Mouse (Mus musculus) spleen, postnatal 10 days (tissue): Measurements from ENCODE around the gene Kcnt2.

Source experiments
- DNase-seq, 2 experiments: peaks; one replicate each; pipeline ENCODE4 v3.0.0; 2021 to 2022; ENCODE audit warnings: low spot score in 2 of 2

Kcnt2 gene

DNA sequence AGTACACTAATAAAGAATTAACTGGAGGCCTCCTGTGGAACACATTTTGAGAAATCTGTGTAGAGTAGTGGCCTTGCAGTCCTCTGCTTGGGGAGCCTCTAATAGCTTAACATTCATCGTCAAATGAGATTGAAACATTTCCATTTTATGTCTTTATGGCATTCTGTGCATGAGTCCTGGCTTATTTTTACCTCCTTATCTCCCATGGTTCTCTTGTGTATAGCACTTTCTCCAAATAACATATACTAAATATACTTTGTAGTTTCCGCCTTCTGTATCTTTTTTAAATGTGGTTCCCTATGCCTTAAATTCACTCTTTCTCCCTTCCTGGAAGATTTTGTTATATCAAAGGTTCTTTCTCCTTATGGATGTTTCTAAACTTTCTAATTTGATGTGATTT, 246.3 kb downstream of the Kcnt2 start:
- DNase-seq = no peak

DNA sequence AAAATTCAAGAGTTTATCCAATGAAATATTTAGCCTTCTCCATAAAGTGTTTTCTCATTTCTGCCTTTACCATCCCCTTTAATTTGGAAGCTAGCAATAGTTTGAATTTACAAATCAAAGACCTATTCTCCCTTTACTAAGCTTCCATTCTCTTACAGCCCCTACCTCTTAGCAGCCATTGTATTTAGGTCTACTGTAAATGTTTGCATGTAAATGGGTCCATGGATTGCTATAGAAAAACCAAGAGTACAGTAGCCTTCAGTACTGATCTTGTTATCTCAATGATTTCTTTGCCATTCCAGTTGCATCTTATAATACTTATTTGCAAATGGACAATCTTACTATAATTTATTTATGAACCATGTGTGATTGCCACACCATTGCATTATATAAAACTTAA, 267.5 kb downstream of the Kcnt2 start:
- no peak for DNase-seq

DNA sequence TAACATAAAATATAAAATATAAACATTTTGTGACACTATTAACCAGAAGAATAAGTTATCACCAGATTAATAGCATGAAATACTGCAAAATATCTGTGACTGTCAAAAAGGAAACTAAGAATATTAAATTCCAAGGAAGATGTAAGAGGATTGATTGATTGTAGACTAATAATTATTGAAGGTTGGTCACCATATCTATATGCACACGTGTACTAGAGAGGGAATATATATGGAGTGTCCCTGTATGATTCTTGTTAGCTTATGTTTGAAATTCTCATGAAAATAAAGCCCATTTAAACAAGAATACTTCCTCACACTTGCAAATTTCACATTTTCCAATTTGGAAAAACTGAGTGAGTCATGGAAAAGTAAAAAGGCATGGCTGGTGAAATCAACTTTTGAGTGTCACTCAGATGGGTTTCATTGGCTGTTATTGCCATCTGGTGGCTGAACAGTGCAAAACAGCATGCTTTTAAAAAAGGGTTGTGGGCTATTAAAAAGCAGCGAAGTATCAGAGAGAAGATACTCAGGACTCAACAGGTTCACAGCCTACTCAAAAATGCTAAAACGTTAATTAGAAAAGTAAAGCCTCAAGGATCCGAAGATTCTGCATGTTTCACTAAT, 285.4 kb downstream of the Kcnt2 start:
- DNase-seq = no peak

DNA sequence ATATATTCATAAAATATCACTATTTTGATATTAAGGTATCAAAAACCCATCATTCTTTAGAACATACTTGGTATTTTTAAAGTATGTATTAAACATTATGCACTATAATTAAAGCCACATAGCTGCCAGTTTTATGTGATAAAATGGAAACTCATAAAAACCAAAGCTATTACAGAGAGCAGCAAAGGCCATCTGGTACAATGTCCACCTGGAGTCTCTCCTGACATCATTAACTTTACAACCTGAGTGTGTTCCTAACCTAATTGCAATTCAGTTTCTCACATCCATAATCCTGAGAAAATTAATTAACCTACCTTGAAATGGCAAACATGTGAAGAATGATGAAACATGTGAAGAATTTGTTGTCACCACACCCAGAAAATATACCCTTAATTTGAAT, 288.9 kb downstream of the Kcnt2 start:
- no peak for DNase-seq

DNA sequence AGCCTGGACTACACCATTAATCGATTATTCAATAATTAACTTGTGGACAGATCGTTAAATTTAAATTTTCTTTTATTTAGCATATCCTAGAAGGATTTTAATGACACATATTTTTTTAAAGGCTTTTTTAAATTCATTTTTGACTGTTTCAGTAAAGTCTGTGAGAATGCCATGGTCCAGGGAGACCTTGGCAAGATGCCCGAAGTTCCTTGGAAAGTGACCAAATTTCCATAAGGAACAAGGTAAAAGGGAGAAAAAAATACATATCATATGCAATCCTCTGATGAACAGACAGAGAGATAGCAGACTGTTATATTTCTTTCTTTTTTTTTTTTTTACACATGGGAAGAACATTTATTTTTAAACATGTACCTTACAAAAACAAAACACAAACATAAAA, 296.1 kb downstream of the Kcnt2 start:
- DNase-seq = no peak

DNA sequence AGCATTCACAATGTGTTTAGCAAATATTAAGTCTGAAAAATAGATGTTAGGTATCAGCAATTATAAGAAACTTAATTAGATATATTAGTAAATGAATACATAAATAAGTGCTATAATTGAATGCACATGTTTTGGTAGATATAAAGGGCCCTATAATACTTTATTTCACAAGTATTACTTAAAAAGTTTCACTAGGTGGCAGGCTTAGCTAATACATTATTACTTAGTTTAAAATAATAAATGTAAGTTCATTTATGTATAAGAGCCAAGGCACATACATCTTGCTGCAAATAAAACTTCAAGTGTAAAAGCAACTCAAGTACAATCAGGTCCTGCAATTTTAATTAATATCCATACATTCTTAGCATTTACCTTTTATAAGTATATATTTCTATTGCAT, 302.8 kb downstream of the Kcnt2 start:
- no peak for DNase-seq

DNA sequence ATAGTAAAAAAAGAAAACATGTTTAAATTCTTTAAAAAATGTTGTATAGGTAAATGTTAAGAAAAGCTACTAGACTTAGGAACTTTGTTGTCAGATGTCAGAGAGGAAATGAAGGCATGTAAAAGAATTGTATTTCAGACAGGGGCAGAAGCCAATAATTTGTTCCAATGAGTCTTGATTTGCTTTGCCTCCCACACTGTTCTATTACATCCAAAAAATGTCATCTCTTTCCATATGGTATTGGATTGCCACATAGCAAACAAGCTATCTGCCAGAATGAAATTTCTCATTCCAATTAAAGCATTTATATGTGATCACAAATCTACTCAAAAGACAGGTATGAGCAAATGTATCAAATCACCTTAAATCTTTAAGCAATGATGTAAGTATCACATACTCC, 314.8 kb downstream of the Kcnt2 start:
- DNase-seq = no peak

DNA sequence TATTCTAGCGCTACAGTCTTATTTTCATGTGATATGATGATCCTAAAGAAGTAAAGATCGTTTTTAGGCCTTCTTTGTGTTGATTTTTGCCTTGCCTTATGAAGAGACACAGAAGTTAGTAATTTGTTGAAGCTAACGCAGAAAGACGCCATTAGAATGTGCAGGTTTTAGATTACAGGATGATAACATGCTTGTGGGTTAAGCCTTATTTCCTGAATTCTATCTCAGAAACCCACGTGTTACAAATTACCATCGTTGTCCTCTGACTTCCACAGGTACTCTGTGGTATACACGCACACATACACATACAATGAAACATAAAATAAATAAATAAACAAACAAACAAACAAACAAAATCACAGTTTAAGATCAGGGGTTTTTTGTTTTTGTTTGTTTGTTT, 326.2 kb downstream of the Kcnt2 start:
- DNase-seq = no peak

DNA sequence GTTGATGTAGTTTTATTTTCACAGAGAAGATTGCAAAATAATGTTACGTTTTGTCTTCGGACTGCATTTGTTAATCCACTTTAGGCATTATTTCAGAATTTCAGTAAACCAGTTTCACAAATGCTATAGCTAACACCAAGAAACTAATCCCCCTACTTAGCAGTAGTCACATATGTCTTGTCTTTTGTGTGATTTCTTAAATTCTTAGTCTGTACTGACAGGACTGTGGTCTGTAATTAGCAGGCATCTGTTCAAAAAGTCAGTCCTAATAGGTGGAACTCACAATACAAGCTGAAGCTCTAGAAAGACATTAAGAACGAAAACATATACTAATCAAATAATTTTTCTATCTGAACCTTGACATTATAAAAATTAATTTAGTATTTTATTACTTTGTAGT, 332.6 kb downstream of the Kcnt2 start:
- no peak for DNase-seq

DNA sequence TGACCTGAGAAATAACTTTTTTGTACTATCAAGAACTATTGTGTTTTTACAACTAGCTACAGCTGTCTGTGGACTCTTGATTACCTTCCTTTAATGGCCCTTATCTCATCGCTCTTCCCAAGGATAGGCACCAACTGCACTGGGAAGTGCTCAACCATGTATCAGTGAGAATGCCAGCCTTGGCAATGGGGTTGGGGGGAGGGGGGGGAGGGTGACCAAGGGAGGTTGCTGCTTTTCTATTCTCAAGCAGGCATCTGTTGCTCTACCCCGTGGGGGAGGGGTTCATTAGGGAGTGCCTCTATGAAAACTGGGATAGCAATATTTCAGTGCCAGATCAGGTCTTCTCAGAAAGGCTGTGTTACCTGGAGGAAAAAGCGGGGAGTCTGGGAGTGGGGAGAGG, 342.3 kb downstream of the Kcnt2 start:
- DNase-seq = no peak

DNA sequence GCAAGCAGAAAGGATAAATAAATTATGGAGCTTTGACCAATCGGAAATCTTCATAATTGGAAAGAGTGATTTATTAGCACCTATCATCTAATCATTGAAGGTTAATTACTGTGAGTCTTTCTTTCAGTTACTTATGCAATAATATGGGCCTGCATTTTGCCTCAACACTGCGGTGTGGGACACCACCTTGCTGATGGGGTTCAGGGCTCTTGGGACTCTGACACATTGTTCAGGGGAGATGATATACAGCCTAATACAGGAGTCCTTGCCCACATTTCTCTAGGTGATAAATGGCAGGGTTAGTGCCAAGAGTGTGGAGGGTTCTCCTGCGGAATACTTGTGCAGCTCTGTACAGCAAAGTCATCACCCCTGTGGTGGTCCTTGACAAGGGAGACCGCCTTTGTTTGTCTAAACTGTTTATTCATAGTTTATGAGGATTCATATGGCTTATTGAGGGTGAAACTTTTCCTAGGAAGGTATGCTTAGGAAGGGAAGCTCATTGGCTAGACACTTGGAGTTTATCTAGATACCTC, 362.9 kb downstream of the Kcnt2 start:
- DNase-seq = no peak

DNA sequence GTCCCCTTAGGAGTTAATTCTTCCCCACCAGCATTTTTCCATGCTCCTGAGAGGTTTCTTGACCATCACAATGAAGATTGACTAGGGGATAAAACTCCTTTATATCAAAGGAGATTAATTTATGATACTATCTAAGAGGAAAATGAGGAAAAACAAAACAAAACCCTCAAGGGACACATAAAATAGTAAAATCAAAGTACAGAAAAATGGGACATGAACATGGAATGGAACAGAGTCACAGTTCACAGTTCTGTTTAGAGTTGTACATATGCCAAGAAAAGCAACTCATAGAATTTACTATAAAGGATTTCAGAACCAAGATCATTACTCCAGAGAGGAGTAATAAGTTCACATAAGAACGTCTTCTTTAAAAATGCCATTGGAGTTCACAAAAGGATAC, 367.1 kb downstream of the Kcnt2 start:
- no peak for DNase-seq

DNA sequence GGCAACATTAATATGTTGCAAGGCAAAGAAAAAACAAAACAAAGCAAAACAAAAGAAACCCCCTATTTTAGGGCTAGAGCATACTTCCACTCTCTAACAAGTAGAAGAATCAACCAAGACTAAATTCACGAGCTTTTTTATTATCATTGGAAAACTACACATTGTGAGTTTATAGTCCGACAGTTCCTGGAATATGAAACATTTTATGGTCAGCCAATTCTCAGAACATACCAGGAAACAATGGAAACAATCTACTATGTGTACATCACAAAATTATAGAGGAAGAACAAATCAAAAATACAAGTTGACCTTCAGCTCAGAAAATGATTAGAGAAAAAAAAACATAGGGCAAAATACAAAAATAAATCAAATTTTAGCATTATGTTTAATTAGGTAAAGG, 368.9 kb downstream of the Kcnt2 start:
- DNase-seq = no peak

DNA sequence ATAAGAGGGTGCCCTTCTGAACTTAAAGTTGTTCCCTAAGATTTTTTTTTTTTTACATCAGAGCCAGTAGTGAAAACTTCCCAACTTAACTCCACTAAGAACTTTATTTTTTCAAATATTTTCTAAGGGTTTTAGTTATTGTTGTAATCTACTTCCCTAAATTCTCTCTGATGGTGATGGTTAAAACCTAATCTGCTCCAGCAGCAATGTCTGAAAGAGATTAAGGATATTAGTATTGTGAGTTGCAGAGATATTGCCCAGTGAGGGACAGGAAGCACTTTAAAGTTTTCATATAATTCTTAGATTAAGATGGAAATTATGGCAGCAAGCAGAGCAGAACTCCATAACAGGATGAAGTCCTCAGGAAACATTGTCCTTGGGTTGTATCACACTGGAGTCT, 372.2 kb downstream of the Kcnt2 start:
- DNase-seq = no peak

DNA sequence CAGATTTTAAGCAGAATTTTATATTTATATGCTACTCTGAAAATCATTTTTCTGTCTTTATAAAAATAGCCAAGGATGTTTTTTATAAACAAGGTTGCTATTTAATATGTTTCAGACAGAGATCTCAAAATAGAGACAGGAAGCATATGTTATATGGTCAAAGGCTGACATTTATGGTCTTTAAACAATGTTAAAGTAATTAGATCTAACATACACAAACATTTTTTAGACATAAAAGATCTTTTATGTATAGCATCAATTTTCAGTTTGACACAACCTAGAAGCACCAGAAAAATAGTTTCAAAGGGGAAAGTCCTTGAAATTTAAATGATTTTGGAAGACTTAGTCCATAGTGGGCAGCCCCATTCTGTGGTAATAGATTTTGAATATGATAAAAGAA, 379.0 kb downstream of the Kcnt2 start:
- no peak for DNase-seq

DNA sequence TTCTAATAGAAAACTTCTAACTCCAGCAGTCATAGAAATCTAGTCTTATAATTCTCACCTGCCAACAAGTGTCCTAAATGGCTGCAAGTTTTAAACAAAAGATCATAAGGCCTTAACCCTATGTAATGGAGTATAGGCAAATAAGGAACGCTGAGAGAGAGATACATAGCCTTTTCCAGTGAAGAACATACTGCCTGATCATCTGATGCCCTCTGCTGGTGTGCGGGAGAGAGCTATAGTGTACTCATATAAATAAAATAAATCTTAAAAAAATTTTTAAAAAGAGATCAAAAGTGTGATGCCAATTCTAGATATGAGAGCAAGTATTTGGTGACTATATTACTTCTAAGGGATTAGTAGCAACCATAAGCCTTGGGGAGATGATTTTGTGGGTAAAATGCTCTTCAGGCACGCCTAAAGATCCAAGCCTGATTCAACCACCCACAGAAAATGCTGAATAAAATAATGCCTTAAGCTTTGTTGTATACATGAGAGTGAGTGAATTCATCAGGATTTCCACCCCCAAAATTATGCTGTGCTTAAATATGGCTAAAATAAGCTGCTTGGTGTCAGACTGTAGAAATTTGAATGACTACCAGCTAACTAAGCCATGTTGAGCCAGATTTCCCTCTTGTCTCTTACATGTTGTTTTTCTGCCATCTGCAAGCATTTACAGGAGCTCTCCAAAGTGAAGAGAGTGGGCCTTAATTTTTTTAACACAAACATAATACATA, 413.8 kb downstream of the Kcnt2 start:
- DNase-seq = no peak

DNA sequence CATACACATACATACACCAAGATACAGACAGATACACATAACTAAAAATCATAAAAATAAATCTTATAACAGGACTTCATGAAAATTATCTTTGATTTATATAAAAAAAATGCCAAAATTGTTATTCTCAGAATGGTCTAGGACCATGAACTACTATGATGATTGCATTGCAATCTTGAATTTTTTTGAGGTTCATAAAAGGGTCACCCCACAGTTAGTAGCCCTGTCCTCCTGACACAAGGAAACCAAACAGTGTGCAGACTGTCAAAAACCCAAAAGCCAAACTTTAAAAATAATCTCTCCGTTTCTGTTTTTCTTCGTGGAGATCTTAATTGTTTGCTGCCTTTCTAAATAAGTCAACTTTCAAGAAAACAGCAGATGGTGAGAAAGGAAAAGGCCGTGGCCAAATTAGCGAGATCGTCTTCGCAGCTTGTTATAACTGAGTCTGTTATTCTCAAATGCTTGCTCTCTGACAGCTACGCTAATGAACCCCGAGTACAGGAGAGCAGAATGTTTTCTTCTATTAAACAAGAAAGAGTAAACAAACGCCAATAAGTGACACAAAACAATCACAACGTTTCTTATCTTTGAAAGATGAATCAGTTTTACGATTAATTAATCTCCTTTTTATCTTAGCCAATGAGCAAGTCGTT, 414.9 kb downstream of the Kcnt2 start:
- no peak for DNase-seq

DNA sequence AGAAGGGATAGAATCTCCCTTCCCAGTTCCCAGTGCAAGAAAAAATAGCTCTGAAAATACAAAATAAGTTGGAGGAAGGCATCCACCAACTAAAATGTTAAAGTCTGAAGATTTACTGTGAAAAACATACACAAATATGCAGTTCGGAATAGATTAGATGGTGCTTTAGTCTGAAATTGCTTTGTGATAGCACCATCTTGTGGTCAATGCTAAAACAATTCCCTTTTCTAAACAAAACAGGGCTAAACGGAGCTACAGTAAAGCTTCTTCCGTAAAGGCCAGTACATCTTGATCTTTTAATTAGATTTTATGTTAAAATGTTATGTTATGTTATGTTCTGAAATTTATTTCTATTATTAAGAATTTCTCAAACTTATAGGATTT, 415.4 kb downstream of the Kcnt2 start:
- no peak for DNase-seq
